Mouse (Mus musculus) liver, embryonic 14.5 days (tissue): Measurements from ENCODE around the gene Gclc. TPM values are rescaled to one million over a fixed set of nuclear protein-coding genes. Genes with fewer than 3 reads are reported as not detected.

Experiments
- ATAC-seq: fragments of 200-750 bp; cut with Nextera tagmentation; 2 replicates; pipeline ENCODE4 v1.8.0; 2017; ENCODE audit warnings: moderate number of reproducible peaks, mild to moderate bottlenecking, moderate library complexity; ENCODE audit not compliant: insufficient read depth
- DNase-seq, 3 experiments: peaks; one replicate each; pipeline ENCODE4 v3.0.0-alpha.2; 2012 to 2013; ENCODE audit warnings: low read depth in 3 of 3, low spot score in 3 of 3
- H3K27ac ChIP-seq: fragments of 300-500 bp; sonication (generic); 2 replicates; pipeline ENCODE4 v1.5.1; 2014; ENCODE audit warnings: moderate library complexity, mild to moderate bottlenecking, control low read depth, inconsistent platforms
- H3K27me3 ChIP-seq: fragments of 300-500 bp; sonication (generic); 2 replicates; pipeline ENCODE4 v1.6.1; 2014; ENCODE audit warnings: mild to moderate bottlenecking, low read length, moderate library complexity; ENCODE audit not compliant: control insufficient read depth, insufficient read depth
- H3K36me3 ChIP-seq: fragments of 300-500 bp; sonication (generic); replicated peaks from 2 replicates; pipeline ENCODE4 v1.6.1; 2014; ENCODE audit warnings: low read depth; ENCODE audit not compliant: control insufficient read depth, insufficient read depth
- H3K4me1 ChIP-seq, 2 experiments: fragments of 200-500 bp in 1 of 2; fragments of 300-500 bp in 1 of 2; sonication (generic) in 1 of 2; replicated peaks; 2 replicates each; pipeline ENCODE4 v1.6.1; 2012 to 2014; ENCODE audit warnings: antibody characterized with exemption in 1 of 2, inconsistent platforms in 1 of 2, low read length in 1 of 2; ENCODE audit not compliant: control insufficient read depth in 2 of 2, insufficient read depth in 2 of 2
- H3K4me2 ChIP-seq: fragments of 300-500 bp; sonication (generic); 2 replicates; pipeline ENCODE4 v1.6.1; 2014; ENCODE audit warnings: low read depth, mild to moderate bottlenecking, control low read depth, moderate library complexity
- H3K4me3 ChIP-seq, 2 experiments: fragments of 200-500 bp in 1 of 2; fragments of 300-500 bp in 1 of 2; sonication (generic) in 1 of 2; 2 replicates each; pipeline ENCODE4 v1.5.1; 2012 to 2014; ENCODE audit warnings: low read depth in 2 of 2, low read length in 2 of 2, mild to moderate bottlenecking in 2 of 2, control low read depth in 1 of 2, inconsistent platforms in 1 of 2, moderate library complexity in 1 of 2; ENCODE audit not compliant: insufficient read depth in 1 of 2
- H3K9ac ChIP-seq: fragments of 300-500 bp; sonication (generic); replicated peaks from 2 replicates; pipeline ENCODE4 v1.6.1; 2014; ENCODE audit warnings: mild to moderate bottlenecking, control low read depth, moderate library complexity
- H3K9me3 ChIP-seq: fragments of 300-500 bp; sonication (generic); 2 replicates; pipeline ENCODE4 v1.6.1; 2016; ENCODE audit warnings: low read length, mixed read lengths; ENCODE audit not compliant: control insufficient read depth
- CTCF ChIP-seq: IDR thresholded peaks from 2 replicates; pipeline ENCODE4 v1.5.1; 2016; ENCODE audit warnings: antibody characterized with exemption, low read depth, control low read depth
- EP300 ChIP-seq: IDR thresholded peaks from 2 replicates; pipeline ENCODE4 v1.6.1; 2016; ENCODE audit warnings: antibody characterized with exemption, low read depth
- WGBS: fragments of 180-500 bp; shearing (Covaris S2); extraction: QIAGEN DNeasy Blood & Tissue Kit; methylation state at CpG from one replicate; pipeline ENCODE4 v1.1.7; 2014; ENCODE audit not compliant: insufficient replicate concordance; 5-methylcytosine and 5-hydroxymethylcytosine counted together
- polyA plus RNA-seq, 2 experiments: library from polyadenylated mRNA; depleted of rRNA in 1 of 2; stranded (reverse) in 1 of 2; unstranded in 1 of 2; fragments of >200 nt; fragmentation: Nextera tagmentation in 1 of 2; extraction: Ambion mirVana in 1 of 2; gene quantifications; 2 replicates each; pipeline versions ENCODE4 v1.2.1 to v1.2.3; 2012 to 2014

Gclc gene
- polyA plus RNA-seq, 2 experiments, result 26.6 to 30.9 TPM

DNA sequence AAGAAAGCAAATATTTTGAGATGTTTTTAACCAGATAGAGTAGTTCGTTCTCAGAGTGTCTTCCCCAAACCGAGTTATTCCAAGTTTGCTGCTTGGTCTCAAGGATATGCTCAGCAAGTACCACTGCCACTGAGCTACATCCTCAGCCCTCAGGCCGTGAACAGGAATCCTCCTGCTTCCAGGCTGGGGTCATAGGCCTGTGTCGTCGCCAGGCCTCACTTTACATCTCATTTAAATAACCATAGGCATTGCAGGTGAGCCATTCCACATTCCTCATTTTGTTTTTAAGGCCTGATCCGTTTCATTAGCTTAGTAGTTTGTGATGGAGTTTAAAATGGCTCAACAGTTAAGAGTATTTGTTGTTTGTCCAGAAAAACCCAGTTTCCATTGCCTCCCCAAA lies 4.8 kb downstream of the Gclc start:
- no peak overlapping the region for H3K27ac ChIP-seq
- ATAC-seq (no peak), DNase-seq (no peak)
- H3K4me2 ChIP-seq, result no peak overlapping the region
- peaks cover 38% of the 10 kb centered on the region for H3K36me3 ChIP-seq
- H3K4me1 ChIP-seq, result peaks cover 12 to 20% of the 10 kb centered on the region in 2 experiments
- no peaks in the 10 kb centered on the region for H3K27me3 ChIP-seq
- no peak overlapping the region for H3K9ac ChIP-seq
- WGBS, result 81% methylated on average over 6 of the region's 6 CpGs
- H3K4me3 ChIP-seq, result no peak overlapping the region
- no peaks in the 10 kb centered on the region for H3K9me3 ChIP-seq
- no peak for TF ChIP-seq CTCF
- TF ChIP-seq EP300, result no peak

DNA sequence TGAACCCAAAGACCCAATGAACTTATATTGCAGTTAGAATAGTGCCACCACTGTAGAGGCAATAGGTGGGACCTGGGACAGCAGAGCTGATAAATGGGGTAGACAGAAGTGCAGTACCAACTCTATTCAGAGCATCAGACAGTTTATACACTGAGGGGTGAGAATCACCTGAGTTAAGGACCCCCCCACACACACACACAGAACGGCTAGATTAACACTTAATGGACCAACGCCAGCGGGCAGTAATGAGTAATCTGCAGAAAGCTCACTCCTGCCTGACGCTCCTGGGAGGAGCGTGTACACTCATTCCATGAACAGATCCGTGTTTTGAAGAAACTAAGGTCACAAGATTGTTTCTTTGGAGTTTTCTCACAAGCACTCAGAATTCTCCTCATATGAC lies 5.4 kb downstream of the Gclc start:
- TF ChIP-seq CTCF (no peak), EP300 (no peak)
- Histone ChIP-seq H3K36me3 (peaks cover 45% of the 10 kb centered on the region), H3K9me3 (no peaks in the 10 kb centered on the region), H3K4me1 (peaks cover 12 to 20% of the 10 kb centered on the region in 2 experiments), H3K4me3 (no peak overlapping the region), H3K9ac (no peak overlapping the region), H3K27me3 (no peaks in the 10 kb centered on the region), H3K27ac (no peak overlapping the region), H3K4me2 (no peak overlapping the region)
- no peak for ATAC-seq
- no peak for DNase-seq
- WGBS, result 83% methylated on average over 6 of the region's 6 CpGs

DNA sequence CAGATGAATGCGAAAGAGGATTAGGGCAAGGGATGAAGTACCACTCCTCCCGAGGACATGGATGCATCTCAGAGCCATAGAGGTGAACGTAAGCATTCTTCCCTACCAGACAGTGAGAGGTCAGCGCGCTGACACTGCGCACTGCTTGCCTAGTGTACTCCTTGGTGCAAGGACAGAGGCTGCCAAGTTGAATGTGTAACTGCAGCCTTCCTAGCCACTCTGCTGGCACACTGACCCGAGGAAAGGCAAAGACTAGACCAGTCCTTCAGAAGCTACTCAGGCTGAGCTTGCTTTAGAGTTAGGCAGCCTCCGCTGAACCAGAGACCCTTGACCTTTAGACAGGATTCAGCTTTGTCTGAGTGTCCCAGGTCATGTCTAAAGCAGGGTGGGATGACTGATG lies 11.9 kb downstream of the Gclc start:
- Histone ChIP-seq H3K9ac (no peak overlapping the region), H3K9me3 (no peaks in the 10 kb centered on the region), H3K27ac (no peak overlapping the region), H3K36me3 (peaks cover 57% of the 10 kb centered on the region), H3K4me1 (no peaks in the 10 kb centered on the region), H3K4me2 (no peak overlapping the region), H3K27me3 (no peaks in the 10 kb centered on the region), H3K4me3 (no peak overlapping the region)
- WGBS, result 83% methylated on average over 8 of the region's 8 CpGs
- DNase-seq, result no peak
- no peak for ATAC-seq
- TF ChIP-seq CTCF, result no peak
- TF ChIP-seq EP300, result no peak

DNA sequence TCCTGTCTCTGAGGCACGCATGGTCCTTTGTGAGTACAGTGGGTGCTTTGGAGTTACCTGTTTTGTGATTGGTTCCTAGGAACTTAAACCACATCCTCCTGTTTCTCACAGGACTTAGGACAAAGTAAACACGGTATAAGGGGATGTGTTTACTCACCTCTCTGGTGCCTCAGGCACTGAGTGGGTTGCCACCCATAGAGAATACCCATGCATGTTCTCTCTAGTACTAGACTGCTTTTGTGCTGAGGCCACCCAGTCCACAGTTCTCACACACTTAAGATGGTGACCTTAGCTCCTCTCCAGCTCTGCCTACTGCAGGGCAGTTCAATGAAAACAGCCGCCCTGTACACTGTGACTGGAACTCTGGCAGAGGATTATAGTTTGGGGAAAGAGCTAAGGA lies 12.4 kb downstream of the Gclc start:
- TF ChIP-seq CTCF, result no peak
- no peak for TF ChIP-seq EP300
- H3K4me1 ChIP-seq, result no peaks in the 10 kb centered on the region
- H3K27ac ChIP-seq, result no peak overlapping the region
- no peak for ATAC-seq
- WGBS, result 75% methylated on average over 3 of the region's 3 CpGs
- H3K4me3 ChIP-seq, result no peak overlapping the region
- no peak overlapping the region for H3K4me2 ChIP-seq
- peaks cover 57% of the 10 kb centered on the region for H3K36me3 ChIP-seq
- no peaks in the 10 kb centered on the region for H3K27me3 ChIP-seq
- DNase-seq, result no peak
- H3K9ac ChIP-seq, result no peak overlapping the region
- no peaks in the 10 kb centered on the region for H3K9me3 ChIP-seq

DNA sequence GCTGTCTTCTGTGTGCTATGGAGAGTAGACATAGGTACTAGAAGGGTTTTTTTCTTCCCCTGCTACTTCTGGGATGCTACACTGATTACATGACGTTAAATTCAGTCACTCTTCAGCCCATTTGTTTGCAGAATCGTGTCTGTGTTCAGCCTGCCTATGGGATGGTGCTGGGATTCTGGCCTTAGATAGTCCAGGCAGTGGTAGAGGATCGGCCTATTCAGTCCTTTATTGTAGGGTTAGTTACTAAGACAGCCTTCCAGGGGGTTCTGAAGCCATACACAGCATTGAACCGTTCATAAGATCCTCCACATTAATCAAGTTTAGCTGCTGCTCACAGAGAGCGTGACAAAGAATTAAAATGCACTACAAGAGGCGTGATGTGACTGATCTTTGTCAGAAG lies 16.6 kb downstream of the Gclc start:
- WGBS, result 87% methylated on average over 6 of the region's 6 CpGs
- Histone ChIP-seq H3K4me1 (no peaks in the 10 kb centered on the region), H3K4me2 (no peak overlapping the region), H3K36me3 (peaks cover 35% of the 10 kb centered on the region), H3K9me3 (no peaks in the 10 kb centered on the region), H3K9ac (no peak overlapping the region), H3K4me3 (no peak overlapping the region), H3K27ac (no peak overlapping the region), H3K27me3 (no peaks in the 10 kb centered on the region)
- ATAC-seq, result no peak
- TF ChIP-seq CTCF, result no peak
- no peak for TF ChIP-seq EP300
- DNase-seq, result no peak
